Mouse (Mus musculus) adrenal gland, adult 8-10 months (tissue): ENCODE results near the gene Gm21987. TPM values are rescaled to one million over a fixed set of nuclear protein-coding genes. Genes with fewer than 3 reads are reported as not detected.
A peak's percentile ranks its signal among the peaks of the same experiment; 100 is the strongest.
"Not testable (repeated sequence)": the region's sequence is repeated elsewhere in the genome, so short reads cannot be mapped to it uniquely, and the experiment has no call there.

Experiments used
- DNase-seq: peaks from one replicate; pipeline ENCODE4 v3.0.0; 2022
- total RNA-seq, 4 experiments: library from RNA; stranded (reverse); gene quantifications; 2 replicates each; pipeline ENCODE4 v1.2.4; 2022

The Gm21987 gene
- under 1 TPM in 1 of 4 experiments, not detected in 3; 0.97 TPM for total RNA-seq

GRCm38 (mm10) chr16:38346529-38347325 lies at the start of gene Gm21987, which contains the start of gene Cox17:
Gm21987 (plus strand) TSS chr16:38347040.
Cox17 (plus strand) TSS chr16:38346991.
- peak; percentile 94 for DNase-seq

DNA sequence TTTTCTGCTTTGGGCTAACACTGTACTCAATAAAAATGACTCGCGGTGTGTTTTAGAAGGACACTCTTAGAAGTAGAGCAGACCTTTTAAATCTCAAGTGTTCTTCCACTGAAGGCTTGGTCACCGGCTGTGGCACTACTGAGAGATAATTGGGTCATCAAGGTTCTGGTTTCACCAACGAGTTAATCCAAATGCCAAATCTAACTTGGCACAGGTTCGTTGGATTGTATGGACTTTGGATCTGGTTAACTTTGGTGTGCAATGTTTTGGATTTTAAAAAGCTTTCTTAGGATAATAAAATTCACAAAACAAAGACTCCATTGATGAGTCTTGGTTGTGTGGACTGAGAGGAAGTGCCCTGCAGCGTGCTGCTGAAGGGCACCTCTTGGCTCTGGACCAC lies 48.4 kb upstream of the Gm21987 start:
- no peak for DNase-seq

DNA sequence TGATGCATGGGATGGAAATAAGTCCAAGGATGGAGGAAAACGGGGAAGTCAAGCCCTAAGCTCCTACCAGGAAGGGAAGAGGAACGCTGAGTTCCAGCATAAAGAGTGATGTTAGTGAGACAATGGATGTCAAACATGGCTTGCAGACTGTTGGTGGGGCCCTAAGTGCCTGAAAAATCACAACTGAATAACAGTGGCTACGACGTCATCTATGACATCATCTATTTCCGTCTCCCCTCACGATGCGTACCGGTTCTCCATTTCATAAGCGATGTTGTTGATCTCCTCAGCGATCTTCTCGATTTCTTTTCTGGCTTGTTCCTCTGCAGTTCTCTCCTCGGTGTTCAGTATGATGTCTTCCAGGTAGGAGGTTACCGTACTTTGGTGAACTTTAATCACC lies 44.5 kb upstream of the Gm21987 start:
- no peak for DNase-seq

- DNase-seq, result peak; percentile 64
These were observed 42.2 kb upstream of the Gm21987 start for GRCm38 (mm10) chr16:38304460-38305194.

- no peak for DNase-seq
These were observed 40.1 kb upstream of the Gm21987 start for GRCm38 (mm10) chr16:38306571-38307220.

GRCm38 (mm10) chr16:38307221-38307605 lies 39.6 kb upstream of the Gm21987 start:
- DNase-seq, result no peak

DNA sequence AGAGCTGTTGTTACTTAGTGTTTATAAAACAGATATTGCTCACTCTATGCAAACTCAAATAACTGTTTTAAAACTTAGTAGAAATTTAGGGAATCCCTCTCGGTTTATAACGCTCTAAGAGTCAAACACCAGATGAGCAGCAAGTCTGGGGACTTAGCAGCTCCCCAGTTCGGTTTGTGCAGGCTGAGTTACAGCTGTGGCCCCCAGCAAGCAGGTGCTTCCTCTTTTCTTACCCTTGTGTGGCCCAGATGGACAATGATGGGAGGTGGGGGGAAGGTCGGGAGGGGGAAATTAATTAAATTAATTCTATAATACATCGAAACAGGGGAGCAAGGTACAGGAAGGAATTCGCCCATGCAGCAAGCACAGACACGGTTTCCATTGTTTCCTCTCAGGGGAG lies 39.2 kb upstream of the Gm21987 start:
- DNase-seq, result no peak

DNA sequence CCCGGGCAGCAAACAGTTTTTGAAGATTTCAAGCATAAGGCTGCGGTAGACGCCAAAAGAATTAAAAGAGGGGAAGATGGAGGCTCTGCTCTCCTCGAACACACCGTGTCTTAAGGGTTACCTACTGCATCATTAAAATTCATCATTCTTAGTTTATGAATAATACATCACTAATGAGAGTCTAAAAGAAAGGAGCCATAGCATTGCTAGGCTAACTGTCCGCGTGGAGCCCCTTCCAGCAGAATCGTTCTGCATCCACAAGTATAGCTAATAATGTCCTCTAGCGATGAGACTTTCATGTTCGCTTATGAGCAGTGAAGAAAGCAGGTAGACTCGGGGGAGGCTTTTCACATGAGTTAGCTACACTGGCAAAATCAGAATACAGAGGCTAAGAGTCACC lies 38.6 kb upstream of the Gm21987 start:
- DNase-seq, result no peak

GRCm38 (mm10) chr16:38318492-38318891 lies 28.3 kb upstream of the Gm21987 start:
- DNase-seq, result no peak

- no peak for DNase-seq
These were observed 27.8 kb upstream of the Gm21987 start for GRCm38 (mm10) chr16:38319087-38319486.

DNA sequence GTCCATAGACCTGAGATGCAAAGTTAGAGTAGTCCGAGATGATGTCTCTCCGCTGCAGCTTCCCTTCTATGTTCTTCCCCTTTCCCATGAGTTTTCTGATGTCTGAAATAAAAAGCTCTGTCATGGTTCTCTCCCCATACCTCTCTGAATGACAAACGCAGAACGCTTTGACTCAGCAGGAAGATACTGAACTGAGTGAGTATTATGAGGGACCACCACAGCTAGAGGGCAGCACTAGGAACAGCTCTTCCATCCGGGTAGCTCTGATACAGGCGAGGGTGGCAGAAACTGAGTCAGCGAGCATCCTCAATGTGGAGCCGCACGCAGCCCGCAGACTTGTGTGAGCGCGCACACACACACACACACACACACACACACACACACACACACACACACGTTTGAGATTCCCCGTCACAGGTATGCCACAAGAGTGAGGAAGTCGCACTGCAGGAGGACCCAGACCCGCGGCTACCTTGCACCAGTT lies 25.3 kb upstream of the Gm21987 start:
- no peak for DNase-seq

- DNase-seq, result no peak
These were observed 22.5 kb upstream of the Gm21987 start for GRCm38 (mm10) chr16:38324311-38324710.

GRCm38 (mm10) chr16:38326778-38327397 lies 20.0 kb upstream of the Gm21987 start:
- DNase-seq, result no peak

- DNase-seq, result no peak
These were observed 17.5 kb upstream of the Gm21987 start for GRCm38 (mm10) chr16:38329340-38329739.

DNA sequence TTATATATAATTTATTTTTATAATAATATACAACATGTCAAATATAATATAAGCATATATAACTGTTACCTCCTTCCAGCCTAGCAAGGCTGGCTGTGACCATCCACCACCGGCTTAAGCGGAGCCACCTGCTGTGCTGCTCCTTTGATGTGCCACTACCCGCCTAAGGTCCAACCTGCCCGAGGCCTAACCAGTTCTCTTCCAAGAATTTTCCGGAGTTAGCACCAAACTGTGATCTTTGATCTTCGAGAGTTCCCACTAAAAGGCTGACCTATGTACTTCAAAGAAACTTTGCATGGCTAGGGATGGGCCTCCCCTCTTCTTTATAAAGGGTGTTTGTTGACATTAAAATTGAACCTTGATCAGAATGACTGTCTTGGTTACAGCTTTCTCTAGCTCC lies 12.4 kb upstream of the Gm21987 start:
- no peak for DNase-seq

DNA sequence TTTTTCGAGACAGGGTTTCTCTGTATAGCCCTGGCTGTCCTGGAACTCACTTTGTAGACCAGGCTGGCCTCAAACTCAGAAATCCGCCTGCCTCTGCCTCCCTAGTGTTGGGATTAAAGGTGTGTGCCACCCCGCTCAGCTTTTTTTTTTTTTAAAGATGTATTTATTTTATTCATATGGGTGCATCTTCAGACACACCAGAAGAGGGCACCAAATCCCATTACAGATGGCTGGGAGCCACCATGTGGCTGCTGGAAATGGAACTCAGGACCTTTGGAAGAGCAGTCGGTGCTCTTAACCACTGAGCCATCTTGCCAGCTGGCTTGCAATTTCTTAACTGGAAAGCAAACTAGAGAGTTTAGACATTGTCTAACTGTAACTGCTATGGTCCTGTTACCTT lies 8.8 kb upstream of the Gm21987 start:
- DNase-seq, result not testable (repeated sequence)

GRCm38 (mm10) chr16:38341396-38342324 lies 5.2 kb upstream of the Gm21987 start, which contains the start of gene Maats1:
Maats1 (minus strand) TSS chr16:38342143.
- DNase-seq, result peak; percentile 72

DNA sequence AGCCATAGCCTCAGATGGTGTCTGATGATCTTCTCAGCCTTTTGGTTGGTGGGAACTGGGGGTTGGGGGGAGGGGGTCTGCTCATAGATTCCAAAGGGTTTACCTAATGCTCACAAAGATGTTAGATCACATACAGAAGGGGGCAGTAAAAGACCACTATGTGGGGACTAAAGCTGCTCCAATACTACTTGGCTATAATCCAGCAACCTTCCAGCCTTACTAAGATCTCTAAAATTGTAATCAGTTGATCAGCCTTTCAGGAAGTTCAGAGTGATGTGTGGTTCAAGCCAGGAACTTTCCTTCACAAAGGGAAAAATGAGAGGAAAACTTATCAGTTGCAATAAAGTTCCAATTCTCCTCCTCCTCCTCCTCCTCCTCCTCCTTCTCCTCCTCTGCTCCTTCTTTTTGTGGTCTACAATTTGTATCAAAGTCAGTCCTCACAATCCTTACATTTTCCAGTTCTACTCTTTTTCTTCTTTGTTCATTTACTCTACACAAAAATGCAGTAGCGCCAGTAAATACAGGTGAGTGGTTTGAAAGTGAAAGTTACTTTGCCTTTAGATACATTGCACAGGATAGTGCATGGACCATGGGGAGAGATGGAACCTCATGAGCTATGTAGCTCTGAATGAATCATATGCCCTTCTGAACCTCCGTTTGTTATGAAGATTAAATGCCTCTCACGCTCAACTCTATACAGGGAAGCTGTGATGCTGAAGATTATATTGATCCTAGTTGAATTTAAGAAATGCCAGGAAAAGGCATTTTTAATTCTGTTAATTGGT lies 1.7 kb upstream of the Gm21987 start:
- DNase-seq, result no peak

- DNase-seq, result no peak
These were observed 748 bp downstream of the Gm21987 start for GRCm38 (mm10) chr16:38347588-38347987.

DNA sequence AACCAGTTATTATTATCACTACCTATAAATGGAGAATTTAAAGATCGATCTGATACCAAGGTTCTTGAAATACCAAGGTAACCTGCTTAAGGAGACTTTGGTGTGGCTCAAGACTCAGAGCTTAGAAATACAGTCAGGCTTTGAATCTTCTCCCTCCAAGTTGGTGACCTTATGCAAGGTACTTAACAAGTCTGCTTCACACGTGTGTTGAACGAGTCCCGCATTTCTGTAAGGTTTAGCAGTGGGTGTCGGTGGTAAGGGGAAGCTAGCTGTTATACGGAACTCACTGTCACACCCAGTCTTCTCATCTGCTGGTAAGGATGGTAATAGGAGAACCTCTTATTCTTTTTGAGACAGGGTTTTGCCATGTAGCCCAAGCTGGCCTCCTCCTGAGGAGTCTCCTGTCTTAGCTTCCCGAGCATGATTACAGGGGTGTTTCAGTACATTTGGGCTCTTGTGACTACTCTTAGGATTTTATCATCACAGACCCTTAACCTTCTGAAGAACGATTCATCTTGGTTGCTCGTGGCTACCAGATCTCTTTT lies 1.4 kb downstream of the Gm21987 start:
- DNase-seq, result no peak
